Mouse (Mus musculus) embryonic facial prominence, embryonic 11.5 days (tissue): ENCODE results near the gene Arhgap9. TPM values are rescaled to one million over a fixed set of nuclear protein-coding genes. Genes with fewer than 3 reads are reported as not detected.

ENCODE experiments used
- ATAC-seq: fragments of 200-750 bp; cut with Nextera tagmentation; replicated peaks from 2 replicates; pipeline ENCODE4 v1.8.0; 2017; ENCODE audit warnings: low read depth; ENCODE audit not compliant: insufficient number of reproducible peaks, low FRiP score, low TSS enrichment
- DNase-seq: peaks from one replicate; pipeline ENCODE4 v3.0.0-alpha.2; 2015; ENCODE audit warnings: low spot score
- H3K27ac ChIP-seq: fragments of 300-500 bp; sonication (generic); replicated peaks from 2 replicates; pipeline ENCODE4 v1.5.1; 2014; ENCODE audit warnings: mild to moderate bottlenecking, low read depth, low read length, control low read depth
- H3K27me3 ChIP-seq: fragments of 300-500 bp; sonication (generic); 2 replicates; pipeline ENCODE4 v1.6.1; 2014; ENCODE audit warnings: mild to moderate bottlenecking, low read length, moderate library complexity, mixed read lengths; ENCODE audit not compliant: control insufficient read depth, insufficient read depth
- H3K36me3 ChIP-seq: fragments of 300-500 bp; sonication (generic); replicated peaks from 2 replicates; pipeline ENCODE4 v1.6.1; 2014; ENCODE audit warnings: low read depth, mild to moderate bottlenecking, low read length, moderate library complexity, mixed read lengths; ENCODE audit not compliant: control insufficient read depth, insufficient read depth
- H3K4me1 ChIP-seq: fragments of 300-500 bp; sonication (generic); 2 replicates; pipeline ENCODE4 v1.6.1; 2014; ENCODE audit warnings: low read length, mixed read lengths; ENCODE audit not compliant: control insufficient read depth, insufficient read depth
- H3K4me2 ChIP-seq: fragments of 300-500 bp; sonication (generic); 2 replicates; pipeline ENCODE4 v1.6.1; 2014; ENCODE audit warnings: low read depth, mild to moderate bottlenecking, control low read depth, low read length, moderate library complexity
- H3K4me3 ChIP-seq: fragments of 300-500 bp; sonication (generic); 2 replicates; pipeline ENCODE4 v1.5.1; 2014; ENCODE audit warnings: low read depth, low read length, control low read depth
- H3K9ac ChIP-seq: fragments of 300-500 bp; sonication (generic); replicated peaks from 2 replicates; pipeline ENCODE4 v1.6.1; 2014; ENCODE audit warnings: mild to moderate bottlenecking, control low read depth, low read length
- H3K9me3 ChIP-seq: fragments of 300-500 bp; sonication (generic); replicated peaks from 2 replicates; pipeline ENCODE4 v1.6.1; 2016; ENCODE audit warnings: mild to moderate bottlenecking, low read length, inconsistent platforms, mixed read lengths; ENCODE audit not compliant: control insufficient read depth
- WGBS: fragments of 180-500 bp; shearing (Covaris S2); extraction: QIAGEN DNeasy Blood & Tissue Kit; methylation state at CpG from one replicate; pipeline ENCODE4 v1.1.7; 2014; 5-methylcytosine and 5-hydroxymethylcytosine counted together
- polyA plus RNA-seq: library from polyadenylated mRNA; unstranded; fragments of >200 nt; fragmentation: Nextera tagmentation; extraction: Ambion mirVana; gene quantifications from 2 replicates; pipeline ENCODE4 v1.2.1, GENCODE M21; 2014

Arhgap9 gene
- polyA plus RNA-seq, 1 experiment from 2014 or later = 1.8 TPM

- no peak within 1 kb of the TSS for H3K4me3 ChIP-seq
- 83% methylated on average over 18 of the region's 18 CpGs for WGBS
- ATAC-seq = no peak
- no peaks in the 10 kb centered on the region for H3K9me3 ChIP-seq
- no peaks in the 10 kb centered on the region for H3K36me3 ChIP-seq
- no peak within 1 kb of the TSS for H3K27ac ChIP-seq
- H3K27me3 ChIP-seq = no peaks in the 10 kb centered on the region
- no peak within 1 kb of the TSS for H3K4me2 ChIP-seq
- no peak within 1 kb of the TSS for H3K9ac ChIP-seq
- no peaks in the 10 kb centered on the region for H3K4me1 ChIP-seq
- DNase-seq = no peak
These were observed 32.4 kb downstream of the Arhgap9 start, which contains the start of gene Inhbe for GRCm38 (mm10) chr10:127353909-127354895. TSS of gene Inhbe (minus strand) at chr10:127354411.

GRCm38 (mm10) chr10:127355336-127355735 is 33.6 kb downstream of the Arhgap9 start:
- Histone ChIP-seq H3K4me3 (no peak overlapping the region), H3K4me2 (no peak overlapping the region), H3K27ac (no peak overlapping the region), H3K27me3 (no peaks in the 10 kb centered on the region), H3K9me3 (no peaks in the 10 kb centered on the region), H3K4me1 (no peaks in the 10 kb centered on the region), H3K9ac (no peak overlapping the region), H3K36me3 (no peaks in the 10 kb centered on the region)
- ATAC-seq = no peak
- 43% methylated on average over 10 of the region's 10 CpGs for WGBS
- no peak for DNase-seq

DNA sequence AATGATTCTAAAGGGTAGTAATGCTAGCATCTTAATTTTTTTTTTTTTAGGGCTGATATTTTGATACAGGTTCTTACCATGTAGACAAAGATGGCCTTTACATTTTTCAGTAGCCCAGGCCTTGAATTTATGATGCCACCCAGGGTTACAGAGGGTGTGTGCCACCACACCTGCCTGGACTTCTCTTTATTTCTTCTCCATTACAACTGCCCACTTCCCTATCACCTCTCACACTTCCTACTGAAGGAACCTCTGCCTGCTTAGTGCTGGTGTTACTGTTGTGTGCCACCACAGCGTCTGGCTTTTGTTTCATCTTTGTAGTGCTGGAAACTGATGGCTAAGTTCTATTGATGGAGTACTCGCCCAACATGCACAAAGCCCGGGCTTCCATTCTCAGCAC is 39.0 kb downstream of the Arhgap9 start:
- Histone ChIP-seq H3K9ac (no peak overlapping the region), H3K36me3 (no peaks in the 10 kb centered on the region), H3K4me2 (no peak overlapping the region), H3K27ac (no peak overlapping the region), H3K9me3 (no peaks in the 10 kb centered on the region), H3K4me3 (no peak overlapping the region), H3K27me3 (no peaks in the 10 kb centered on the region), H3K4me1 (no peaks in the 10 kb centered on the region)
- WGBS = 78% methylated on average over 3 of the region's 3 CpGs
- no peak for DNase-seq
- no peak for ATAC-seq

DNA sequence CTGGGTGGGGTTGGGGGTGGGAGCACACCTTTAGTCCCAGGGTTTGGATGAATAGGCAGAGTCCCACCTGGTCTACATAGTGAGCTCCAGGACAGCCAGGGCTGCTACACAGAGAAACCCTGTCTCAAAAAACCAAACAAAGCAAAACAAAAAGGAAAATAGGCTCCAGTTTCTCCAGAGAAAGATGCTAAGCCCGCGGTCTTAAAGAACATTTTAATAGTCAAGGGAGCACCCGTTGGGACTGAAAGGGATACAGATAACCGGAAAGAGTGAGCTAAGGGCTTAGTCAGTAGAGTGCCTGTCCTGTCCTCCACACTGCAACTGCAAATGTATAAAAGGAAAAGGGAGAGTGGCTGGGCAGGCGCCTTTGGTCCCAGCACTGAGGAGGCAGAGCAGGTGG is 45.4 kb downstream of the Arhgap9 start:
- WGBS = 66% methylated on average over 5 of the region's 5 CpGs
- no peaks in the 10 kb centered on the region for H3K36me3 ChIP-seq
- no peaks in the 10 kb centered on the region for H3K27me3 ChIP-seq
- H3K27ac ChIP-seq = no peak overlapping the region
- H3K4me3 ChIP-seq = no peak overlapping the region
- DNase-seq (no peak), ATAC-seq (no peak)
- no peak overlapping the region for H3K4me2 ChIP-seq
- no peaks in the 10 kb centered on the region for H3K4me1 ChIP-seq
- no peak overlapping the region for H3K9ac ChIP-seq
- no peaks in the 10 kb centered on the region for H3K9me3 ChIP-seq

- no peak for DNase-seq
- no peak overlapping the region for H3K27ac ChIP-seq
- no peak overlapping the region for H3K9ac ChIP-seq
- H3K4me3 ChIP-seq = no peak overlapping the region
- H3K4me1 ChIP-seq = no peaks in the 10 kb centered on the region
- H3K9me3 ChIP-seq = no peaks in the 10 kb centered on the region
- no peak for ATAC-seq
- H3K4me2 ChIP-seq = no peak overlapping the region
- no peaks in the 10 kb centered on the region for H3K36me3 ChIP-seq
- no peaks in the 10 kb centered on the region for H3K27me3 ChIP-seq
- WGBS = 86% methylated on average over 2 of the region's 2 CpGs
These were observed 46.5 kb downstream of the Arhgap9 start for GRCm38 (mm10) chr10:127368273-127368672.

GRCm38 (mm10) chr10:127369834-127370820 is 48.4 kb downstream of the Arhgap9 start, which contains the start of gene Inhbc:
TSS of gene Inhbc (minus strand) at chr10:127370431.
- ATAC-seq (no peak), DNase-seq (no peak)
- H3K4me3 ChIP-seq = no peak within 1 kb of the TSS
- no peak within 1 kb of the TSS for H3K27ac ChIP-seq
- H3K27me3 ChIP-seq = no peaks in the 10 kb centered on the region
- H3K9me3 ChIP-seq = no peaks in the 10 kb centered on the region
- no peaks in the 10 kb centered on the region for H3K4me1 ChIP-seq
- H3K36me3 ChIP-seq = no peaks in the 10 kb centered on the region
- no peak within 1 kb of the TSS for H3K4me2 ChIP-seq
- 77% methylated on average over 22 of the region's 22 CpGs for WGBS
- H3K9ac ChIP-seq = no peak within 1 kb of the TSS

- H3K27me3 ChIP-seq = no peaks in the 10 kb centered on the region
- H3K9me3 ChIP-seq = no peaks in the 10 kb centered on the region
- WGBS = 64% methylated on average over 2 of the region's 2 CpGs
- H3K4me1 ChIP-seq = no peaks in the 10 kb centered on the region
- H3K4me3 ChIP-seq = no peak overlapping the region
- no peaks in the 10 kb centered on the region for H3K36me3 ChIP-seq
- DNase-seq = no peak
- no peak overlapping the region for H3K9ac ChIP-seq
- no peak overlapping the region for H3K4me2 ChIP-seq
- H3K27ac ChIP-seq = no peak overlapping the region
- no peak for ATAC-seq
These were observed 49.3 kb downstream of the Arhgap9 start for GRCm38 (mm10) chr10:127371023-127371422.
